Mouse (Mus musculus): Measurements from ENCODE around the gene Dnaaf3. TPM values are rescaled to one million over a fixed set of nuclear protein-coding genes. Genes with fewer than 3 reads are reported as not detected.

The Dnaaf3 gene
- polyA plus RNA-seq, 1 experiment from 2014 or later: 3.0 TPM

DNA sequence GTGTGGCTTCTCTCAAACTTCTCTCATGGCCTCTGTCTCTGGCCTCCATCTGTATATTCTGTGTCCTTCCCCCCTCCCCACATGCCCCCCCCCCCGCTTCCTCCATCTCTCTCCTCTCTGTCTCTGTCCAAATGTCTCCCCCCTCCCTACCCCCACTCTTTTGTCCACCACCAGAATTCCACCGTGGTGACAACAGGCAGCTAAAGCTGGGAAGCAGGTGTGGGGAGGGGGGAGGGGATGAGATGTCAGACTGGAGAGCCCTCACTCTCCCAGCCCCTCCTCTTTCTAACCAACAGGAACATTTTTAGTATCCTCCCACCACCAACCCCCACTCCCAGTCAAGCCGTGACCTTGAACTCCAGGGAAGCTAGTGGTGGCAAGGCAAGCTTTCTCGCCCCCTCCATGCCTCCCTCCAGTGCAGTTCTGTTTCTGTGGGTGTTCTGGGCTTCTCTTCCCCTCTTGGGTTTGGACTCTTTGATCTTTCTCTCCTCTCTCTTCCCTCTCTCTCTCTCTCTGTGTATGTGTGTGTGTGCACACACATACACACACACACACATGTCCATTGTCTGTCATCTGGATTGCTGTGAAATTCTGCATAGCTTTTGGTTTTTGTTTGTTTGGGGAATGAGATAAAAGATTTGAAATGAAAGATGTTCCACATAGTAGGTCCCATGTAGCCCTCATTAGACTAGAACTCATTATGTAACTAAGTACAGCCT, 15.8 kb downstream of the Dnaaf3 start, which contains the start of gene Tnnt1:
TSS of gene Tnnt1 (minus strand) at position 51 of the 719 bp plus-strand sequence.
- Histone ChIP-seq H3K9me3 (no peaks in the 10 kb centered on the region), H3K4me1 (peaks cover 35% of the 10 kb centered on the region), H3K36me3 (replicated peaks) (no peaks in the 10 kb centered on the region), H3K27me3 (replicated peaks; ENCODE audit: low read depth, poor library complexity, severe bottlenecking) (peaks cover 12% of the 10 kb centered on the region), H3K27ac (replicated peaks) (peak within 1 kb of the TSS; percentile 71), H3K4me3 (peak within 1 kb of the TSS; percentile 8; the same call in 1 of the 2 replicates)
- WGBS: 16% methylated on average over 4 of the region's 4 CpGs
- peak; percentile 48 for DNase-seq (ENCODE audit: low spot score)

DNA sequence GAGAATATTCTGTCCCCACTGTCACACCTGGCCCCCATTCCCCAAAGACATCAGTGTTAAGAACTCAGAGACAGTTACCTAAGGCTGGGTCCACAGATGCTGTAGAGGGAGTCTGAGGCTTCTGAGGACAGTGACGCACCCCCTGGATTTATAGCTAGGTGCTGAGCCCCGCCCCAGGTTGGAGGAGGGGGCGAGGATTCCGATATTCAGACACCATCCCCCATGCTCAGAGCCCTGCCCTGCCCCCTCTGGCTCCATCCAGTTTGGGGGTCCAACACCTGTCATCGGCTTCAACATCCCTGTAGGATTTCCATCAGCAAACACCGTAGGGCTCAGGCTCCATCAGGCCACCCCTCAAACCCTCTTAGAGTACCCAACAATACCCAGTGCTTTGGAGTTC, 16.4 kb downstream of the Dnaaf3 start:
- 62% methylated on average over 6 of the region's 6 CpGs for WGBS
- peaks cover 29% of the 10 kb centered on the region for H3K4me1 ChIP-seq
- H3K27ac ChIP-seq (replicated peaks): peak overlapping the region; percentile 71
- no peaks in the 10 kb centered on the region for H3K9me3 ChIP-seq
- no peak for DNase-seq (ENCODE audit: low spot score)
- H3K27me3 ChIP-seq (replicated peaks; ENCODE audit: low read depth, poor library complexity, severe bottlenecking): peaks cover 9% of the 10 kb centered on the region
- H3K4me3 ChIP-seq: peak overlapping the region; percentile 8; the same call in 1 of the 2 replicates
- H3K36me3 ChIP-seq (replicated peaks): no peaks in the 10 kb centered on the region

DNA sequence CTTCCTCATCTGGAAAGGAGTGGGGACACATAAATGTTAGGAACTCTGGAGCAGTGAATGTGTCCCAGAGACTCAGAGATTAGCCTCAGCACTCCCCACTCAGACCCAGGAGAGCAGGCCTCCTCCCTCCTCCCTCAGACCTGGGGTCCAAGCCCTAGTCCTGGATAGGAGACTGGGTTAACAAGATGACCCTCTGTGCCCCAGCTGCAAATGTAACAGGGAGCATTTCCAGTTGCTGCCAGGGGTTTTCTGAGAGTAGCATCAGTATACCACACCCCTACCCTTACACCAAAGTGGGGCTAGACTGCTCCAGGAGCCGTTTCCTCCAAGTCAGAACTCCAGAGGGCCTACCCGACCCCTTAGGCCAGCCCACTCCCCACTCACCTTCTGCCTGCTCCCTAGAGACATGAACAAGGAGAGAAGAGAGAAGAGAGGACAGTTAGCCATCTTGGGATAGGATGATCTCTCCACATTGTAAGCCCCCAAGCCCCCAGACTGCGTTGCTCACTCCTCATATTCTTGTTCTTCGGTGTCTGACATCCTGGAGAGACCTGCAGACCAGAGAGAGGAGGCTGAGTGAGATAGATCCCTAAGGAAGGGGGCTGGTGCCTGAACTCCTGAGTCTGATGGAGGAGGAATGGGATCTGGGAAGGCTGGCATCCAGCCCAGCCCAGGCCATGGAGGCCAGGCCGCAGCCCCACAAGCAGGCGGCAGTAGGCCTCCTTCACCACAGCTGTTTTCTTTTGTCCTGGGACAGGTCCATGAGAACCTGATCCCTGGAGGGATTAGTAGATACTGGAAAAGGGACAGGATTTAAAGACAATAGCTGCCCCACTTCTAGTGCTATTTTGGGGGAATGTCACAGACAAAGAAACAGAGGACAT, 18.2 kb downstream of the Dnaaf3 start:
- peak overlapping the region; percentile 4; the same call in 1 of the 2 replicates for H3K4me3 ChIP-seq
- H3K4me1 ChIP-seq: peaks cover 31% of the 10 kb centered on the region
- WGBS: 62% methylated on average over 6 of the region's 6 CpGs
- no peaks in the 10 kb centered on the region for H3K9me3 ChIP-seq
- no peaks in the 10 kb centered on the region for H3K36me3 ChIP-seq (replicated peaks)
- H3K27me3 ChIP-seq (replicated peaks; ENCODE audit: low read depth, poor library complexity, severe bottlenecking): peaks cover 4% of the 10 kb centered on the region; the same call in 1 of the 2 replicates
- peak overlapping the region; percentile 41 for H3K27ac ChIP-seq (replicated peaks)
- no peak for DNase-seq (ENCODE audit: low spot score)

DNA sequence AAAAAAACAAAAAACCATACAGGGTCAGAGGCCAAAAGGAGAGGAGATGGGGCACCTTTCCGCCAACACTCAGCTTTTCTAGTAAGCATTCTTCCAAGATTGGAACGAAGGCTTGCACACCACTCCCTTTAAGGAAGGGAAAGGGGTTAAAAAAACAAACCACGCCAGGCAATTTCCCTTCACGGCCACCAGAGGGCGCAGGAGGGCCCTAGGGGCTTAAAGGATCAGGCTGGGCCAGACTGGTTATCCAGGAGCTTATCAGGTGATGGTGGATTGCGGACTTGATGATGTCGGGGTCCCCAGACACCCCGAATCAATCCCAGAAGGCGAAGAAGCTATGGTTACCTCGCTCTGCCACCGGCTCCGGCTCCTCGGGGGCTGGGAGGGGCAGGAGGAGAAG, 19.0 kb downstream of the Dnaaf3 start:
- Histone ChIP-seq H3K27ac (replicated peaks) (peak overlapping the region; percentile 4; the same call in 1 of the 2 replicates), H3K9me3 (no peaks in the 10 kb centered on the region), H3K4me3 (no peak overlapping the region), H3K4me1 (peaks cover 31% of the 10 kb centered on the region), H3K27me3 (replicated peaks; ENCODE audit: low read depth, poor library complexity, severe bottlenecking) (peaks cover 11% of the 10 kb centered on the region; the same call in 1 of the 2 replicates), H3K36me3 (replicated peaks) (no peaks in the 10 kb centered on the region)
- WGBS: 22% methylated on average over 13 of the region's 13 CpGs
- peak; percentile 64 for DNase-seq (ENCODE audit: low spot score)

DNA sequence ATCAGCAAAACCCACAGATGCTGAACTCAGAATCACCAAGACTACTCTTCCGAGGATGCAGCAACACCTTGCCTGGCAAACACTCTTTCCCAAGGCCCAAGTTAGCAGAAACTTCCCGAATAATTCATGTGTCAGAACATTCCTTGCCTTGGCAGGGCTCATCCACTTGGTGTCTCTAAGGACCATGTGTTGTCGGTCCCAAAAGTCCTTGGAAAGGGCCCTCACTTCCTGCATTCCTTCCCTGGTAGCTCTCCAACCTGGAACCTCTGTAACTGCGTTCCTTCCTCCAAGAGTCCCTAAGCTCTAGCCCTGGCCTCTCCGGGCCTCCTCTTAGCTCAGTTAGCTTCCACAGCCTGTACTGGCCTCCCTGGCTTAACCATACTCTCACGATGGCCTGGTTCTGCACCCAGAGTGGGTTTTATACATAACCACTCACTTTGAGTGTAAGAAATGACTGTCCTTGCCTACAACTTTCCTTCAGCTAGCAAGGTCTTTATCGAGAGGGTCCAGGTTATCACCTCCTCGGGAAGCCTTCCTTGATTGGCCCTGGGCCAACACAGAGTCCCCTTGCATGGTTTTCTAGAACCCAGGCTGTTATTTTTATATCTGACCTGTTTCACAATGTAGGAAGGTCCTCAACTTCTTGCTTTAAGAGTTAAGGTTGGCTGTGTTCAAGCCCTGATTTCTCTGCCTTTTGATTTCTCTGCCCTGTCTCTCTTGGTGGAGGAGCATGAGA, 20.6 kb downstream of the Dnaaf3 start:
- no peak overlapping the region for H3K27ac ChIP-seq (replicated peaks)
- H3K4me1 ChIP-seq: peaks cover 31% of the 10 kb centered on the region
- H3K9me3 ChIP-seq: no peaks in the 10 kb centered on the region
- WGBS: 81% methylated on average over 8 of the region's 8 CpGs
- H3K4me3 ChIP-seq: no peak overlapping the region
- no peaks in the 10 kb centered on the region for H3K36me3 ChIP-seq (replicated peaks)
- H3K27me3 ChIP-seq (replicated peaks; ENCODE audit: low read depth, poor library complexity, severe bottlenecking): peaks cover 11% of the 10 kb centered on the region; the same call in 1 of the 2 replicates
- no peak for DNase-seq (ENCODE audit: low spot score)

DNA sequence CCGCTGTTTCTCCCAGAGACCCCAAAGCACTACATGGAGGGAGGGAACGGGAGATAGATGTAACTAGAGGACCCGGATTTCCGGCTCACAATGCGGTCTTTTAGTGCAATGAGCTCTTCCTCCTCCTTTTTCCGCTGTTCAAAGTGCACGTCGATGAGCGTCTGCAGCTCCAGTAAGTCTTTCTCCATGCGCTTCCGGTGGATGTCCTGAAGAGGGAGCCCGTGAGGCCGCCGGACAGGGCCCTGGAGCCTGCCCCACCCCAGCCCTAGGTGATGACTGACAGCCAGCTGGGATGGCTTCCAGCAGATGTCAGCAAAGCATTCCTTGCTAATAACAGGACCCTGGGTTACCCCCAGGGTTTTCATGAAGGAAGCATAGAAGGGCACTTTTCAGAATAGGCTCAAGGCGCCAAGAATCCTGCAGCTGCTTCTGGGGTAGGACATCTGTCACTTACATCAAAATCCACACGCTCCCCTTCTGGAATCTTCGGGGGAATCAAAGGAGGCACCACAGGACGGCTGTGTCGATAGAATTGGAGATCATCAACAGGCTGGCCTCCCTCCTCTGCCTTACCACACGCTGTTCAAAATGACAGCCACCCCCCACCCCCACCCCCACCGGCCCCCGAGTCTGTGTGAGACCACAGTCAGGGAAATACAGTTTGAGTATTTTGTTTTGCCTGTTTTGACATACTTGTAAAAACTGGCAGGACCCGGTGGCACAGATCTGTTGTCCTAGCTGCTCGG, 22.2 kb downstream of the Dnaaf3 start:
- H3K4me3 ChIP-seq: peak overlapping the region; percentile 30; the same call in 1 of the 2 replicates
- no peaks in the 10 kb centered on the region for H3K36me3 ChIP-seq (replicated peaks)
- H3K4me1 ChIP-seq: peaks cover 19% of the 10 kb centered on the region
- no peaks in the 10 kb centered on the region for H3K9me3 ChIP-seq
- no peak overlapping the region for H3K27ac ChIP-seq (replicated peaks)
- WGBS: 17% methylated on average over 24 of the region's 24 CpGs
- DNase-seq (ENCODE audit: low spot score): peak; percentile 88
- peaks cover 11% of the 10 kb centered on the region; the same call in 1 of the 2 replicates for H3K27me3 ChIP-seq (replicated peaks; ENCODE audit: low read depth, poor library complexity, severe bottlenecking)

DNA sequence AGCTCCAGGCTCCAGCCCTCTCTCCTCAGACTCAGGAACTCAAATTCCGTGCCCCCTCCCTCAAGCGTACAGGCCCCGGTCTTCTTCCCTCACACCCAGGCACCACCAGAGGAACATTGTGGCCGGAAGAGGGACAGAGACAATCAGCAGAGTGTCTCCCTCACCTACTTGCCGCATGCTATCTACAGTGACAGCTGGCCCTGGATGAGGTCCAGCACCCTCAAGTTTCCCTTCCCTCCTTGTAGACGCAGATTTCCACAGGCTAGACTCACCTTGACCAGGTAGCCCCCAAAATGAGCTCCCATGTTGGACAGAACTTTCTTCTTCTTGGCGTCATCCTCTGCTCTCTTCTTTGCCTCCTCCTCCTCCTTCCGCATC, 23.5 kb downstream of the Dnaaf3 start:
- WGBS: 92% methylated on average over 8 of the region's 8 CpGs
- Histone ChIP-seq H3K4me3 (no peak overlapping the region), H3K4me1 (peaks cover 12% of the 10 kb centered on the region; the same call in 1 of the 2 replicates), H3K36me3 (replicated peaks) (no peaks in the 10 kb centered on the region), H3K27me3 (replicated peaks; ENCODE audit: low read depth, poor library complexity, severe bottlenecking) (peaks cover 11% of the 10 kb centered on the region; the same call in 1 of the 2 replicates), H3K9me3 (no peaks in the 10 kb centered on the region), H3K27ac (replicated peaks) (no peak overlapping the region)
- no peak for DNase-seq (ENCODE audit: low spot score)

DNA sequence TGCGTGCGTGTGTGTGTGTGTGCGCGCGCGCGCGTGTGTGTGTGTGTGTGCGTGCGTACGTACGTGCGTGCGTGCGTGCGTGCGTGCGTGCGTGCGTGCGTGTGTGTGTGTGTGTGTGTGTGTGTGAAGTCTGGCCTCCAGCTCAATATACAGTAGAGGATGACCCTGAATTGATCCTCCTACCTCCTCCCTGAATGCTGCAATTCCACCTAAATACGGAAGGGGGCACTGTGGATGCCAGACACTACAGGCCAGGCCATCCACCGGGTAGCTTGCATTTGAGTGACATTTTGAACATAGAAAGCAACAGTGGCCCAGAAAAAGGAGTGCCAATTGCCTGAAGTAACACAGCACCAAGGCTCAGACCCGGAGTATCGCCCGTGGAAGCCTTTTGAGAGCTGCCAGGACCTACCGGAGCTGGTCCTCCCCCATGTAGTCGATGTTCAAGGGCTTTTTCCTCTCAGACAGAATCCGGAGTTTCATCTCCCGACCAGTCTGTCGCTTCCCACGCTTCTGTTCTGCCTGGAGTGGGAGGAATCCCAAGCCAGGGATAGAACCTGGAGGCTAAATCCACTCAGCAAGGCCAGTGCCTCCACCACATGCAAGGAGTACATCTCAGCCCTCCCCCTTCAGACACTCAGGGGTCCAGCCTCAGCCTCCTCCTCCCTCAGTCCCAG, 24.1 kb downstream of the Dnaaf3 start:
- Histone ChIP-seq H3K4me3 (no peak overlapping the region), H3K9me3 (no peaks in the 10 kb centered on the region), H3K27ac (replicated peaks) (no peak overlapping the region), H3K4me1 (peaks cover 8% of the 10 kb centered on the region; the same call in 1 of the 2 replicates), H3K36me3 (replicated peaks) (no peaks in the 10 kb centered on the region), H3K27me3 (replicated peaks; ENCODE audit: low read depth, poor library complexity, severe bottlenecking) (peaks cover 11% of the 10 kb centered on the region; the same call in 1 of the 2 replicates)
- WGBS: 73% methylated on average over 32 of the region's 32 CpGs
- no peak for DNase-seq (ENCODE audit: low spot score)

DNA sequence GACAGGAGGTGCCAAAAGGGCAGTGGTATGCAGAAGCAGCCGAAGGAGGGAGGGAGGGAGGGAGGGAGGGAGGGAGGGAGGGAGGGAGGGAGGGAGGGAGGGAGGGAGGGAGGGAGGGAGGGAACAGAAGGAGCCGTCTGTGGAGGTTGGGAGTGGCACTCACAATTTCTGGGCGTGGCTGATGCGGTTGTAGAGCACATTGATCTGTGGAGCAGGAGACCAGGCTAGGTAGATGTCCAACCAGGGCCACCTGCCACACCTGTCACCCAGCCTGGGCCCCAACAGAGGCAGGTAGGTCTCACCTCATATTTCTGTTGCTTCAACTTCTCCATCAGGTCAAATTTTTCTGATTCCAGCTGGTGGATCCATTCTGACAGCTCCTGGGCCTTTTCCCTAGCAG, 25.0 kb downstream of the Dnaaf3 start:
- 69% methylated on average over 3 of the region's 4 CpGs for WGBS
- peaks cover 11% of the 10 kb centered on the region; the same call in 1 of the 2 replicates for H3K27me3 ChIP-seq (replicated peaks; ENCODE audit: low read depth, poor library complexity, severe bottlenecking)
- peaks cover 10% of the 10 kb centered on the region; the same call in 1 of the 2 replicates for H3K4me1 ChIP-seq
- no peaks in the 10 kb centered on the region for H3K36me3 ChIP-seq (replicated peaks)
- H3K27ac ChIP-seq (replicated peaks): no peak overlapping the region
- H3K9me3 ChIP-seq: no peaks in the 10 kb centered on the region
- H3K4me3 ChIP-seq: no peak overlapping the region
- DNase-seq (ENCODE audit: low spot score): no peak

DNA sequence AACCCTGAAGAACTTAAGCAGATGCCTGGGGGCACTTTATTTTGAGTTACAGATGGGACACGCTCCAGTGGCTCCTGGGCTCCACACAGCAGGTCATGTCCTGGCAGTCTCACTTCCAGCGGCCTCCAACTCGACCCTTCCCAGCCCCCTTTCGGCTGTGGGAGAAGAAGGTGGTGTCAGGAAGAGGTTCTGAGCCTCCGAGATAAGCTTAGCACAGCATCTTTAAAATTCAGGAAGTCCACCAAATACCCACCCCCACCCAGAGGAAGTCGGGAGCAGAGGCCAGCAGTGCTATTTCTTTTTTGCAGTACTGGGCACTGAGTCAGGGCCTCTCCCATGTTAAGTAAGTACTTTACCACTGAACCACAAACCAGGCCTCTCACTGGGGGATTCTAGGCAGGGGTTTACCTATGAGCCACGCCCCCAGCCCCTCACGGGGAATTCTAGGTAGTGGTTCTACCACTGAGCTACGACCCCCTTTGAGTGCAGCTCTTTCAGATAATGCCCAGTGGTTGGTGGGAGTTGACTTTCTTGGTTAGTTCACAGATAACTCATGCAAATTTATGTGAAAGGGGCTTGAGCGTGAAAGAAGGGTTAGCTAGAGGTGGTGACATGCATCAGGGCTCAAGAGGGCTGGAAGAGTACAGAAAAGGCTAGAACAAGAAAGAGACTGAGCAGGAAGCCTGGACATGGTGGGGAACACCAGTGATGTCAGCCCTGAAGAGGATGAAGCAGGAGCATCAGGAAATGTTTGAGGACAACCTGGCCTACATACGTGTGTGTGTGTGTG, 27.4 kb downstream of the Dnaaf3 start:
- WGBS: 62% methylated on average over 11 of the region's 11 CpGs
- Histone ChIP-seq H3K9me3 (no peaks in the 10 kb centered on the region; the same call in 1 of the 2 replicates), H3K36me3 (replicated peaks) (no peaks in the 10 kb centered on the region), H3K27me3 (replicated peaks; ENCODE audit: low read depth, poor library complexity, severe bottlenecking) (peaks cover 11% of the 10 kb centered on the region; the same call in 1 of the 2 replicates), H3K27ac (replicated peaks) (no peak overlapping the region), H3K4me1 (peaks cover 15% of the 10 kb centered on the region), H3K4me3 (no peak overlapping the region)
- DNase-seq (ENCODE audit: low spot score): no peak
